Mouse (Mus musculus) bone marrow, adult 2 months (tissue): ENCODE data around the gene Myh1.

ENCODE experiments used
- CTCF ChIP-seq: fragments of 200-500 bp; IDR thresholded peaks from 2 replicates; pipeline ENCODE4 v1.5.1; 2011; ENCODE audit warnings: low read length, control low read depth; ENCODE audit not compliant: control insufficient read depth, insufficient read depth
- POLR2A ChIP-seq: fragments of 200-500 bp; IDR thresholded peaks from 2 replicates; pipeline ENCODE4 v1.6.1; 2011; ENCODE audit warnings: low read depth, mild to moderate bottlenecking, control low read depth, low read length, borderline replicate concordance; ENCODE audit not compliant: control insufficient read depth

- TF ChIP-seq POLR2A (no peak), CTCF (no peak)
These were observed 57.2 kb downstream of the Myh1 start for GRCm38 (mm10) chr11:67257048-67257447.
